Mouse (Mus musculus) kidney, adult 11 months (tissue): ENCODE measurements around the gene Fam81b.
"Not testable (repeated sequence)": the region's sequence is repeated elsewhere in the genome, so short reads cannot be mapped to it uniquely, and the experiment has no call there.

ENCODE experiments used
- DNase-seq: peaks from one replicate; pipeline ENCODE4 v3.0.0; 2022

The Fam81b gene

DNA sequence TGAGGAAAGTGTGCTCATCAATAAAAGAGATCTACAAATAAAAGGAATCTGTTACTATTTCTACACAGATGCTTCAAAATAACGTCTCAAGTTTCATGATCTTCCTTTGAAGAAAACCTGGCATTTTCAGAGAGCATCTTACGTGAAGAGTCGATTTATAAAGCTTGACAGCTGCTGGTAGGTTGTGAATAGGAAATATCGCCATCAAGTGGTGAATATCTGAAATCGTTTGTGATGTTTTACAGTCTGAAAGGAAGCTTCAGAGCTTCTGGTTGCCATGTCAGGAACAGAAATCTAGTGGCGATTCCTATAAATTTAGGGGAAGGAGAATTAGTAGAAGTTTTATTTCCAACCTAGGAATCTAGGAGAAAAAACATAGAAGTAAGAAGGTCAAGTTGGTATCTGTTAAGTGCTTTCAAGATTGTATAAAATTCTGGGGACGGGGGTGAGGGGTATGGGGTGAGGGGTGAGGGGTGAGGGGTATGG, at the start of gene Fam81b:
Gene Fam81b, minus strand, starts transcription at position 436 of the 486 bp plus-strand sequence.
- DNase-seq: no peak

DNA sequence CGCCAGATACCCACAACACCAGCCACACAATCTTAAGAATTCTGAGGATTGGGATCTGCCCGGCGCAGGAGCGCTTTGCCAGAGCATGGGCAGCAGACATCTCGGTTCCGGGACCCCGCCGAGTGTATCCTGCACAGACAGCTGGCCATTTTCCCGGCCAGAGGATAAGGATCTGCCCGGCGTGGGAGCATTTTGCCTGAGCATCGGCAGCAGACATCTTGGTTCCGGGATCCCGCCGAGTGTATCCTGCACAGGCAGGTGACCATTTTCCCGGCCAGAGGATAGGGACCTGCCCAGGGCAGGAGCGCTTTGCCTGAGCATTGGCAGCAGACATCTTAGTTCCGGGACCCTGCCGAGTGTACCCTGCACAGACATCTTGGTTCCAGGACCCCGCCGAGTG, 41.1 kb upstream of the Fam81b start:
- DNase-seq: not testable (repeated sequence)

DNA sequence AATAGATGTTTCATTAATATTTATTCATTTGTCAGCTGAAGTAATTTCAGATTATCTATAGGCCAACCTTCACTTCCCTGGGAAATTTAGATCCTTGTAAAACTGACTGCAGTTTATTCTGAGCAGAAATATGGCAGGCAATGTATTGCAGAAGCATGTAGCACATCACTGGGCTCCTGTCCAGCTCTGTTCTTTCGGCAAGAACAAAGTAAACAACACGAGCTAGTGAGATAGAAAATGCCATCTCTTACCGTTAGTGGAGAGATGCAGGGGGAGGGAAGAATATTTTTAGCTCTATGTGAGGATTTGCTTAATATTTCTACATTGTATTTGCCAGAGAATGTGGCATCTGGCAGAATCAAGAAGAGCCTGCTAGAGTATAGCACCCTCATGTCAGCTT, 13.8 kb upstream of the Fam81b start:
- no peak for DNase-seq

DNA sequence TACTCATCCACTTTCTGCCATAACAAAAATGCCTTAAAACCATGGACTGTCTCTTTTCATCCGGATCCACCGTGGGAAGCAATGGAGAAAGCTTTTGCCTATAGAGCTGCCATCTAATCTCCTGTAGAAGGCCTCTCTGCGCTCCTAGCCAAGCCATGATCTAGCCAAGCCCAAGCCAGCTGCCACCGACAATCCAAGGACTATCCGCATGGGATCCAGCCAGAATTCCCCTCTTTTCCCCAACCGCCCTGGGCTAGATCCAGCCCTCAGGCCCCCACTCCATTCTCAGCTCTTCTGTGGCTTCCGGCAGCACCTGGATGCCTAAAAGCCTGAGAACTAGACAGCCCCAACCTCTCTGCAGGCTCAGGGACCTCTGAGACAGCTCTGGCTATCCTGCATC, 6.7 kb upstream of the Fam81b start:
- DNase-seq: no peak

DNA sequence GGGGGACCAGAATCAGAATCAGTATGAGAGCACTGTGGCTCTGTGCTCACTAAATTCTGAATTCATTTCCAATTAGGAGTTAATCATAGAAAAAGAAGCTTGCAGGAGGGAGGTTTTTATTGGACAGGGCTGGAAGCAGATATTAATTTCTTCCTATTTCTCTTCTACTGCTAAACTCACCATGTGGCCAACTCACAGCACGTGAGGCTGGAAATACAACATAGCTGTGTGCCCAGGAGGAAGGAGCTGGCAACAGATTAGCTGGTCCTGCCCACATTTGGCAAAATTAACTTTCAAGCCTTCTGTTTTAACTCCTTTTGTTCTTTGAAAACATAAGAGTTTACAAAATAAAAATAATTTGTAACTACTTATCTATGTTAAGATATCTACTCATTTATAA, 3.9 kb upstream of the Fam81b start:
- no peak for DNase-seq

DNA sequence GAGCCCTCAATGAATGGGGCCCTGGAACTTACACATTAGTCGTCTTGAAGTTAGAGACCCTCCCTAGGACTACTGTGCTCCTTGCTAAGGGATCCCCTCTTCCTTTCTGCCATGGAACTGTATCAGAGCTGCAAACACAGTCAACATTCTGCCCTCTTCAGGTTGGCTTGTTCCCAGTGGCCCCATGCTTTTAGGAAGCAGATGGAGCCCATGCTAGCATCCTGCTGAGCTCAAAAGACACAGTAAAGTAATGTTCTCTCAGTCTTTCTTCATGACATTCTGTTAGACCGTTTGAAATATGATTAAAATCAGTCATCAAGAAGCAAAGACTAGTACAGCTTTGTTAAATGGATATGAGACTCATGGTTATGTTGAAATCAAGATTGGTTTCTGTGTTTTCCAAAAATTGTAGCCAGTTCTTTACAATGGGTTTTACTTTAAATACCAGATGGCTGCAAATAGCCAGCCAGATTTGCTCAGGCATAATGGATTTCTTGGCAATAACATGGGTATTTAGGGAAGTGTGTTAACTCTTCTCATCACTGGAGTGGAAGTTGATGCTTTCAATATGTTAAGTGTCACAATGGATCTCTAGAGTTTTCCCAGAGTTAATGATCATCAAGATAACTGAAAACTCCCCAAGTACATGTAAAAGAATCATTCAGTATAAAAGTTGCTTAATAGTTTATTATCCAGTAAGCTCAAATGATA, 938 bp upstream of the Fam81b start:
- no peak for DNase-seq

DNA sequence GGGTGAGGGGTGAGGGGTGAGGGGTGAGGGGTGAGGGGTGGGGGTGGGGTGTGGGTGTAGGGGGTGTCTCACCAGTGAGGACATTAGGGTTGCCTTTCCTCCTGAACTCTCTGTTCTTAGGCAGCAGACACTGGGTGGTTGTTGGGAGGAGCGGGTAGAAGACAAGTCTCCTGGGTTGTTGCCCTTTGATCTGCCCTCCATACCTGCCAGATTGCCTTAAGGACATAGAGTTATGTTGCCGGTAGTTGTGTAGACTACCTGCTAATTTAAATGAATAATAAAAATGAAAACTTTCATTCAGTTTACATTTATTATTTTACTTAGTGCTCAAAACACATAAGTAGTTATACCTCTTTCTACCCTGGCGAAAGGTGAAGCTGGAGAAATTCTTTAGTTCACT, 369 bp upstream of the Fam81b start:
- DNase-seq: no peak

DNA sequence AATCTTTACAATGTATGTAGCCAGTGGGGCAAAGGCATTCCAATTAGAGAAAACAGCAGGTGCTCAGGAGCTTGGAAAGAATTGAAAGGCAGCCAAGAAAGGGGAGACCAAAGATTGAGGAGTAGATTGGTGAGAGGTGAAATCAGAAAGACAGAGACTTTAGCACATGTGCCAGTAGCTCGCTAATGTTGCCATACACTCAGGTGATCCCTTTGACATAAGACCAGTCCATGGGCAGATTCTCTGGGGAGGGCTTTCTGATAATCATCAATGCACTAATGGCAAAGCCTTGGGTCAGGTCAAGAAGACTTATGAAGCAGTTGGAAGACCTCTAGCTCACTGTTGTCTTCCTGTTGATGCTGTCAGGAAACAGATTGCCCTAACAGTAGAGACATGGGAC, 671 bp downstream of the Fam81b start:
- no peak for DNase-seq

DNA sequence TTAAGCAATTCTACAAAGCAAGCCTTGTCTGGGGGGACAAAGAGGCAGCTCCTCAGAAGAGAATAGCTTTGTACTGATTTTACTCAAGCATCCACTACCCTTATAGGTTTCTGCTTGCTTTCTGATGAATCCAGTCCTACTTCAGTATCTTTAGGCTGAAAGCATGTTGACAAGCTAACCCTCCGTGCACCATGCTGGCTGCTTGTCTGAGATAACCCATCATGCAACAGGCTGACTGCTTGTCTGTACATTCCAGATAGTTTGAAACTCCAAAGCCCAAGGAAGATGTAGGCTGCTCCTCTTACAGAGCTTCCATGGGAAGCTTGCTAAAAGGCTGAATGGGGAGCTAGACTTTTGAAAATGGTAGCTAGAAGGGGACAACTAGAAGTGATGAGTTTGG, 1.7 kb downstream of the Fam81b start:
- no peak for DNase-seq

DNA sequence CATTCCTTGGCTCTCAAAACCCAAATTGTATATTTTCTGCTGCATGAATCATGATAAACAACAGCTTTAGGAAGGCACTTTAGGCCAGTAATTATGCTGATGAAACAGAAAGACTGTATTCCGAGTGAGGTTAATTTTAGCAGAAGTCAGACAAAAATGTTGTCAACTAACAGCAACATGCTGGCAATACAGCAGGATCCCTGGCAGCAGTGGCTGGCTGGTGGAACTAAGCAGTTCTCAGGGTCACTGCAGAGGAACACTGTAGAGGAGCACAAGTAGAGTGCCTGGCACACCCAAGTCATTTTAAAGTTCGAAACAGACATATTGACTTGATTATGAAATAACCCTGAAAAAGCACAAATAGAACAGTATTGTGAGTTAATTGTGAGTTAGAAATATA, 2.8 kb downstream of the Fam81b start:
- DNase-seq: no peak

DNA sequence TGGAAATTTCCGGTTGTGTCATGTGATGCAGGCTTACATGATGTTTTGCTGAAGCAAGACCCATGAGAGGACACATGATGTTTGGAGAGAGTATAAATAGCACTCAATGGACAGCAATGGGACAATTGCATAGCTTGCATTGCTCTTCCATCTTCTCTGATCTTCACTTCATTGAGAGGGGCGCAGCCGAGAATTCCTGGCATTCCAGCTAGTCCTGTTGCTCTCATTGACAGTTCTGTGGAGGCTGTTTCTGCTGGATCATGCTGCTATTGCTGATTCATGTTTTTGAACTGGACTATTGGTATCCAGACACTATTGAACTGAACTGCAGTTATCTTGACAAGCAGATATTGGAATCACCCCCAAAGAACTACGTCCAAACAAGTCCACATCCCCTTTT, 12.8 kb downstream of the Fam81b start:
- DNase-seq: no peak

DNA sequence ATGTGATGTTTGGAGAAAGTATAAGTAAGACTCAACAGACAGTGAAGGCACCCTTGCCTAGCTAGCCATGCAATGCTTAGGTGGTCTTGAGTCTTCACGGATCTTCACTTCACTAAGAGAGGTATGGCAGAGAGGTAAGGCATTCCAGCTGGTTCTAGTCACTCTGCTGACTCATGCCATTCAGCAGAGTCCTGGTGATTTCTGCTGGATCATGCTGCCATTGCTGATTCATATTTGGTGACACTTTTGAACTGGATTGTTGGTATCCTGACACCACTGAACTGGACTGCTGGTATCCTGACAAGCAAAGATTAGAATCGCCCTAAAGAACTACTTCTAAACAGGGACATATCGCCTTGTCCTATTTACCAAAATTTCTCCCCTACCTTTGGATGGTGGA, 20.3 kb downstream of the Fam81b start:
- no peak for DNase-seq

DNA sequence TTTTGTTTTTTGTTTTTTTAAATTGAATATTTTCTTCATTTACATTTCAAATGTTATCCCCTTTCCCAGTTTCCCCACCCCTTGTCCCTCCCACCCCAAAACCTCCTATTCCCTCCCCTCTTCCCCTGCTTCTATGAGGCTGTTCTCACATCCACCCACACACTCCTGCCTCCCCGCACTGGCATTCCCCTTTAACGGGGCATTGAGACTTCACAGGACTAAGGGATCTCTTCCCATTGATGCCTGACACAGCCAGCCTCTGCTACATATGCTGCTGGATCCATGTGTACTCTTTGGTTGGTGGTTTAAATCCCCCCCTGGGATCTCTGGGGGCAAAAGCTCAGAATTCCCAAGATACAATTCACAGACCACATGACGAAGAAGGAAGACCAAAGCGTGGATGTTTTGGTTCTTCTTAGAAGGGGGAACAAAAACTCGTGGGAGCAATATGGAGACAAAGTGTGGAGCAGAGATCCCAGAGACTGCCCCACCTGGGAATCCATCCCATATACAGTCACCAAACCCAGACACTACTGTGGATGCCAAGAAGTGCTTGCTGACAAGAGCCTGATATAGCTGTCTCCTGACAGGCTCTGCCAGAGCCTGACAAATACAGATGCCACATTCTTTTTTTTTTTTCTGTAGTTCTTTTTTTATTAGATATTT, 40.4 kb downstream of the Fam81b start:
- DNase-seq: no peak

DNA sequence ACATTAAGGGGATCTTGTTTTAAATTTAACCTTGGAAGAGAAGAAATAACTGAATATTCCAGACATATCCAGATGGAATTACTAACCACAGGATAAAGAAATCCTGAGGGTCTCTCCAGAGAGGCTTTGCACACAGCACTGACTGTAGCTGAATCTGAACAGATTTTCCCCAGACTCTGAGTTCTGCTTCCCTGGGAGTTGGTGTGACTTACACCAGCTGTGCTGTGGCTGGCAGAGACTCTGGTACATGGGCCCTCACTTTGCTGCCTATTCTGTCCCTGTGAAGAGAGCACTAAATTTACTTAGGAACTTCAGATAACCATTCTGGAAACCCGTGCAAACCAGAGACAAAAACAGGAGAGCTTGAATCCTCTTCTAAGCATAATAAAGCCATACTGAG, 46.1 kb downstream of the Fam81b start:
- DNase-seq: no peak

DNA sequence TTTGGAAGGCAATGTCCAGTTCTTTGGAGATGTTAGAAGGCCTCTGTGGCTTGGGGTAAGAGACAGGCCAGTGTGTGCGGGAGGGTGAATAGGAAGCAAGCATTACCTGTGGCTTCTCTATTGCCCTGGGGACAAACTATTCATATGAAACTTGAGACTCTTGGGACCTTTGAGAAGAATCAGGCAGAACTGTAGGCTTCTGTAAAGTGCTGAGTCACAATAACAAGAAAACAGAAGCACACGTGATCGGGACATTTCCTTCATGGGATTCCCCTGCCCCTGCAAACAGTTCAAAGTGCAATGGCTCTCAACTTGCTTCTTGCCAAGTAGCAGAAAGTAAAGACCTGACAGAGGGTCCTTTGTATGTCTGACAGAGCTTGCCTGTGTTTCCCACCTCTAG, 48.5 kb downstream of the Fam81b start:
- peak; percentile 4 for DNase-seq

DNA sequence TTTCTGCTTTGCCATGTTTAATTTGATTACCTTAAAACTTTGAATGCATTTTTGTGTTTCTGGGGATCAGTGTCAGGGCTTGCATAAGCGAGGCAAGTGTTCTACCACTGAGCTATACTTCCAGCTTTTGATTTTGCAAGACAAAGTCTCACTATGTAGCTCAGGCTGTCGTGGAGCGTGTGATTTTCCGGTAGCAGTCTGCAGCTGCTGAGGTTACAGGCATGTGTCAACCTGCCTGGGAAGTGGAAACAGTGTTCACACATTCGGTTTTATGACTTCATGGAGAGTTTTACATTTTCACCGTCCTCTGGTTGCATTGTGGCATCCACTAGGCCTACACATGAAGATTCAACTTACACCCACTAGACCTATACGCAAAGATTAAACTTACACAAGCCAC, 54.8 kb downstream of the Fam81b start:
- no peak for DNase-seq

DNA sequence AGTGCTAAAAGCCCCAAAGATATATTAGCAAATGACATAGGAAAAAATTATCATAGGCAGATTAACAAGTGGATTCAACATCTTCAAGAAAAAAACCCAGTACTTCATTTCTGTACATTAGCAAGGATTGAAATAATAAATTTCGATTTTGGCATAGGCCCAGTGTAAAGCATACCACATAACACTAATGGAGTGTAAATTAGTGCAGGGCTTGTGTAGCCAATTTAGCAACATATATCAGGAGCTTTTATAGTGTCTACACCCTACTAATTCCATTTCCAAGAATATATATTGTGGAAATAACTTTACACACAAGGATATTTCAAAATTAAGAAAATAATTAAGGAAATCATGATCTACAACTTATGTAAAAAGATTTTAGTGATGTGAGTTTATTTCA, 55.8 kb downstream of the Fam81b start:
- DNase-seq: no peak

DNA sequence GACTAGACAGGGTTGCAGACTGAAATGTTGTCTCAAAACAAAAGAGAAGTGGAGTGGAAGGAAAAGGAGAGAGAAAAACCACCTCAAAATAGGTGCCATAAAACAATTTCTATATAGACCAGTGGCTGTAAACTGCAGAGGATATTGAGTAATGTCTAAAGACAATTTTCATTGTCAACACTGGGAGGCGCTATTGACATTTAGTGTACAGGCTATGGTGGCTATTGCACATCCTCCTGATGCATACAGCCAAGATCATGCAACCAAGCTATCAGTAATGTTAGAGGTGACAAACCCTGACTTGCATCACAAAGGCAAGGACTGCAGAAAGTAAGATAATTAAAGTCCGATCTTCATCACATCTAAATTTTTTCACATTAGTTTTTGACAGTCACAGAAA, 89.5 kb downstream of the Fam81b start:
- DNase-seq: no peak

DNA sequence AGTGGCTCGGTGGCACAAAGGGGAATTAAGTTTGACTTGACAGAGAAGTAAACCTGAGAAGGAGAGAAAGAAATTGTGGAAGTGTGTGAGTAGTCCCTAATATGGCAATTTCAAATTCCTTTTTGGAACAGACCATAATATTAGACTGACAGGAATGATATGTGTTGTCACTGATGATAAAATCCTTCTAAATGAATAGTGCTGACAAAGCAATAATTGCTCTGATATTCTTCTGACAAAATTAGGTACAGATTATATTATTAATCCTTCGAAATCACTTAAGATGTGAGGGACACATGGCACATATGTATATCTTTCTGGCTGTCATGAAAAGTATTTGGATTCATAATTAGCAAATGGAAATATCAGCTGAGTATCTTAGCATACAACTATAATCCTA, 89.9 kb downstream of the Fam81b start:
- no peak for DNase-seq

DNA sequence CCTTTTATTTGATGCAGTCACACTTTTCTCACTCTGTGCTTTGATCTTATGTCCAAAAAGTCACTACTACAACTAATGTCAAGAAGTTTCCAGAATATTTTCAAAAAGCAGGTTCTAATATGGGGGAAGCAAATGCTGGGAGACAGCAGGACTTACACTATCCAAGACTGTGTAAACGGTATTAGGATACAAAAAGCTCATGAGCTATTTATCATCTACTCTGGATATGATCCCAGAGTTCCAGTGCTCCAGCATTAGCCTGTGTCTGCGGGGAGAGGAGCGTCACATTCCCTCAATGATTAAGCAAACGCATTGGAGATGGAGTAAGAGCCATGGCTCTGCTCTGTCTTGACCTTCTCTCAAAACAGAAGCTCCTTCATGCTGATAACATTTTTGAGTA, 104.9 kb downstream of the Fam81b start:
- DNase-seq: no peak

DNA sequence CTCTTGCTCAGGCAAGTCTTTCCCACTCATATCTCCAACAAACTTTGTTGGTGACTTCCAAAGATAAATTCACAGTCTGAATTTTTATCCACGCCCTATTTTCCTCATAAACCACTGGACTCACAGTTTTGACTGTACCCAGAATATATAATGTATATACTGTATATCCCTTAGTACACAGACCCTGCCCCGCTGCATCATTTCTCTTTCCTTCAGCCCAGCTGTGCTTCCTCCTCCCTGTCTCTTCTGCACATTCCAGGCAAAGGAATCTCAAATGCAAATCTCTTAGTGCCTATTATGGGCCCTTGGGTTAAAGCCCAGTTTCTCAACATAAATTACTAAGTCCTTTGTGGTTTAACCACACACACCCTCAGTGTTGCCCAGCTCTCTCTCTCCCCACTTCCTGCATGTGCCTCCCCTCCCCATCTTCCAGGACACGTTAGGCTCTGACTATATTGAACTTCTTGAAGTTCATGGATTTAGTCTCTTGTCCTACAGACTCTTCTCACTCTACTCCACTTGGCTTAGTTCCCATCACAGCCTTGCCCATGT, 107.5 kb downstream of the Fam81b start:
- DNase-seq: no peak

DNA sequence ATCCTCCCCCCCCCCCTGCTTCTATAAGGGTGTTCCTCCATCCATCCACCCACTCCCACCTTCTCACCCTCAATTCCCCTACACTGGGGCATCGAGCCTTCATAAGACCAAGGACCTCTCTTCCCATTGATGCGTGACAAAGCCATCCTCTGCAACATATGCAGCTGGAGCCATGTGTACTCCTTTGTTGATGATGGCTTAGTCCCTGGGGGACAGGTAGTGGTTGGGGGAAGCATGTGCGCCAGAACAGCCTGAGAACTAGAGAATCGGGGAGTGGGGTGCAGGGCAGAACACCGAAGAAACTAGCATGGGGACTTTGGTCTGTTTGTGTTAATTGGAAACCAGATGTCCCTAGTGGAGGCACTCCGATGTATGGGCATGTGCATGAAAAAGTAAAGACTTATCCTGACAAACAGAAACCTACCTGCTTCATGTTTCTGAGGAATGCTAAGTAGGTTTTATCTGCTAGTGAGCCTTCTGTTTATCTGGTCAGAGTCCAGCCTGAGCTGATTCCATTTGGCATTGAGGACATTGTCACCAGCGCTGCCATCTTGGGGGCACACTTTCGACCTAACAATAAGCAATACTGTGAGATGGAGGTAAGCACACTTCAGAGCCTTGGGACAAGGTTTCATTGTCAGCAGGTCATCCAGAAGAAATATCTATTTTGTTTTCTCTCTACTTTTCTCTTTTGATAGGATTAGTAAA, 109.3 kb downstream of the Fam81b start:
- DNase-seq: no peak

DNA sequence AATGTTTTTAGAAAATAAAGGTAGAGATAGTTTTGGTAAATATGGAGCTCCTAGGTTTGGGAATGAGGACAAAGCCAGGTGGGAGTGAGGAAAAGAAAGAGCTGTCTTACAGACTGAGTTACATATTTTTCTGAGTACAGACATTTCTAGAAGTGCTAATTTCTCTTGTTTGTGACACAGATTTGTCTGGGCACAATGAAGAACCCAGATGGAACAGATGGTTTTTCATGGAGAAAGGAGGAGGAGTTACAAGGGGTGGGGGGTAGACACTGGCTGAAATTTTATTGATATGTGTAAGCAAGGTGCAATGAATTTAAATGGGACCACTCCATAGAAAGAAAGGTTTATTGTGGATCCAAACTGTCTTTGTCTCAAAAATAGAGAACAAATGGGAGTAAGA, 109.9 kb downstream of the Fam81b start:
- DNase-seq: no peak

DNA sequence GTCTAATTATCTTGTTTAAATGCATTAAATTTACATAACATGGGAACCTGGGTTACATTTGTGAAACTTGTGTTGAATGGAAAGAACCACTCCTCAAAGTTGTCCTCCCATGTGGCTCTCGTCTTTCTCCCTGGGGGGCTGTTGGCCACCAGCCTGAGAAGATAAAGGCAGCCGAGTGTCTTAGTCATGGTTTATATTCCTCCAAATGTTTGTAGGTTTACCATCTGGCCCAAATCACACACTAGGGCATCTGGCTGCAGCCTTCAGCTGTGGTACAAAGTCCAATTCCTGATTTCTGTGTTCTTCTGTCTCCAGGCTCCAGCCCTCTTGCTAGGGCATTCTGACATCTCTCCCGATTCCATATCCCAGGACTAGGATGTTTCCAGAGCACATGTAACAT, 114.6 kb downstream of the Fam81b start:
- DNase-seq: no peak
